Mouse (Mus musculus): ENCODE measurements around the gene Mfn2. TPM values are rescaled to one million over a fixed set of nuclear protein-coding genes. Genes with fewer than 3 reads are reported as not detected.

Mfn2 gene
- polyA plus RNA-seq (2015; fragmentation: Nextera tagmentation; extraction: Ambion mirVana): 15.5 and 15.6 TPM in 2 replicates

GRCm38 (mm10) chr4:147904313-147905089 lies at the start of gene Mfn2:
Mfn2 (minus strand) TSS chr4:147904704.
- Histone ChIP-seq H3K9me3 (replicated peaks) (no peaks in the 10 kb centered on the region), H3K9ac (peak within 1 kb of the TSS; percentile 87), H3K4me3 (replicated peaks) (peak within 1 kb of the TSS; percentile 94), H3K36me3 (replicated peaks) (peaks cover 23% of the 10 kb centered on the region), H3K27ac (replicated peaks) (peak within 1 kb of the TSS; percentile 86), H3K27me3 (no peaks in the 10 kb centered on the region), H3K4me2 (peak within 1 kb of the TSS; percentile 81), H3K4me1 (replicated peaks) (peaks cover 25% of the 10 kb centered on the region)
- under 1% methylated on average over 58 of the region's 59 CpGs for WGBS (ENCODE audit: insufficient replicate concordance)
- peak; percentile 95 for ATAC-seq (ENCODE audit: insufficient read depth)

- Histone ChIP-seq H3K4me1 (replicated peaks) (no peaks in the 10 kb centered on the region), H3K4me3 (replicated peaks) (no peak overlapping the region), H3K4me2 (no peak overlapping the region), H3K27ac (replicated peaks) (no peak overlapping the region), H3K27me3 (no peaks in the 10 kb centered on the region), H3K9ac (no peak overlapping the region), H3K9me3 (replicated peaks) (no peaks in the 10 kb centered on the region), H3K36me3 (replicated peaks) (peaks cover 2% of the 10 kb centered on the region)
- 0 out of 2 replicates have a peak, but pooled peaks have one; percentile 18 for ATAC-seq (ENCODE audit: insufficient read depth)
- 6% methylated on average over 4 of the region's 4 CpGs for WGBS (ENCODE audit: insufficient replicate concordance)
These were observed 49.1 kb upstream of the Mfn2 start for GRCm38 (mm10) chr4:147953590-147953989.

DNA sequence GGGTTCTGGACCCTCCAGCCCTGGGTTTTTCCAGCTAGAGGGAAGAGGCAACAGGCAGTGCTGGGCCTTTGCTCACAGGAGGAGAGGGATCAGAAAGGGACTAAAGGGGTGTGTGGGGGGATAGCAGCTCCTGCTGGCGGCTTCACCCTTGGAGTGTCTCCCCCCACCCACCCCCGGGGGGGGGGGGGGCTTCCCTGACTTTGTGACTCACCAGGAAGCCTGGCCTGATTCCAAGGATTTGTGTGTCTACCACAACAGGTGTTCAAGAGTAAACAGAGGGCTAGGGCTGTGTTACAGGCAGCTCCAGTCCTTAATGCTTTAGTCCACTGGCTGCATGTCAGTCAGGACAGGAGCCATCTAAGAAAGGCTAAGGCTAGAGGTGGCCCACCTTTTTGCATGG lies 43.0 kb upstream of the Mfn2 start:
- Histone ChIP-seq H3K4me1 (replicated peaks) (peaks cover 15% of the 10 kb centered on the region), H3K9ac (no peak overlapping the region), H3K9me3 (replicated peaks) (no peaks in the 10 kb centered on the region), H3K27me3 (no peaks in the 10 kb centered on the region), H3K4me3 (replicated peaks) (no peak overlapping the region), H3K4me2 (no peak overlapping the region), H3K36me3 (replicated peaks) (peaks cover 56% of the 10 kb centered on the region), H3K27ac (replicated peaks) (no peak overlapping the region)
- no peak for ATAC-seq (ENCODE audit: insufficient read depth)
- WGBS (ENCODE audit: insufficient replicate concordance): 67% methylated on average over 2 of the region's 2 CpGs

- Histone ChIP-seq H3K9ac (no peak overlapping the region), H3K4me1 (replicated peaks) (peaks cover 43% of the 10 kb centered on the region), H3K27ac (replicated peaks) (no peak overlapping the region), H3K4me2 (peak overlapping the region; percentile 98), H3K4me3 (replicated peaks) (peak overlapping the region; percentile 86), H3K36me3 (replicated peaks) (peaks cover 51% of the 10 kb centered on the region), H3K27me3 (peaks cover 4% of the 10 kb centered on the region; the same call in 1 of the 2 replicates), H3K9me3 (replicated peaks) (no peaks in the 10 kb centered on the region)
- no peak for ATAC-seq (ENCODE audit: insufficient read depth)
- 94% methylated on average over 1 of the region's 1 CpGs for WGBS (ENCODE audit: insufficient replicate concordance)
These were observed 38.5 kb upstream of the Mfn2 start for GRCm38 (mm10) chr4:147943005-147943404.

GRCm38 (mm10) chr4:147941045-147942020 lies 36.8 kb upstream of the Mfn2 start:
- H3K4me1 ChIP-seq (replicated peaks): peaks cover 49% of the 10 kb centered on the region
- H3K9ac ChIP-seq: peak overlapping the region; percentile 84
- peak; percentile 74 for ATAC-seq (ENCODE audit: insufficient read depth)
- H3K4me2 ChIP-seq: peak overlapping the region; percentile 98
- 4% methylated on average over 88 of the region's 88 CpGs for WGBS (ENCODE audit: insufficient replicate concordance)
- H3K9me3 ChIP-seq (replicated peaks): no peaks in the 10 kb centered on the region
- peaks cover 15% of the 10 kb centered on the region; the same call in 1 of the 2 replicates for H3K27me3 ChIP-seq
- peaks cover 36% of the 10 kb centered on the region for H3K36me3 ChIP-seq (replicated peaks)
- H3K27ac ChIP-seq (replicated peaks): peak overlapping the region; percentile 86
- peak overlapping the region; percentile 86 for H3K4me3 ChIP-seq (replicated peaks)

DNA sequence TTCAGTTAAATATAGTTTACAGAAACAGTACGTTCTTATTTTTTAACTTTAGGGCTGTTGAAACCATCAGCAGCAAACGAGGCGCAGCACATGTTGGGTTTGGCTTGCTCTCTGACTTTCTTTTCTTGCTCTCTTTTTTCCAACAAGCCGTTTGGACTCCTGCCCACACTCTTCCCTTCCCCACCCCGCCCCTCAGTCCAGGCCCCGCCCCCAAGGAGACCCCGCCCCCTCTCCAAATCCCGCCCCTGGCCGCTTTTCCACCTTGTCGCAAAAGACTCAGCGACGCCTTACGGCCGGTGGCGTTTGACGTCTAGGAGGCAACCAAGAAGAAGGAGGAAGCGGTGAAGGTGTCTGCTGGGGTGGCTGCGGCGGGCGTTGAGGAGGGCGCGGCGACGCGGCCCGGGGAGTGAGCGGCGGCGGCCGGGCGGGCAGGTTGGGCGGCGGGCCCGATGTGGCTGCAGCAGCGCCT lies 36.1 kb upstream of the Mfn2 start, which contains the start of gene 2510039O18Rik:
Gene 2510039O18Rik, plus strand, starts transcription at position 320 of the 469 bp plus-strand sequence.
- Histone ChIP-seq H3K4me1 (replicated peaks) (peaks cover 54% of the 10 kb centered on the region), H3K27ac (replicated peaks) (peak within 1 kb of the TSS; percentile 86), H3K9ac (peak within 1 kb of the TSS; percentile 84), H3K27me3 (peaks cover 23% of the 10 kb centered on the region; the same call in 1 of the 2 replicates), H3K9me3 (replicated peaks) (no peaks in the 10 kb centered on the region), H3K36me3 (replicated peaks) (peaks cover 29% of the 10 kb centered on the region), H3K4me3 (replicated peaks) (peak within 1 kb of the TSS; percentile 86), H3K4me2 (peak within 1 kb of the TSS; percentile 98)
- peak; percentile 78 for ATAC-seq (ENCODE audit: insufficient read depth)
- 1% methylated on average over 34 of the region's 35 CpGs for WGBS (ENCODE audit: insufficient replicate concordance)

DNA sequence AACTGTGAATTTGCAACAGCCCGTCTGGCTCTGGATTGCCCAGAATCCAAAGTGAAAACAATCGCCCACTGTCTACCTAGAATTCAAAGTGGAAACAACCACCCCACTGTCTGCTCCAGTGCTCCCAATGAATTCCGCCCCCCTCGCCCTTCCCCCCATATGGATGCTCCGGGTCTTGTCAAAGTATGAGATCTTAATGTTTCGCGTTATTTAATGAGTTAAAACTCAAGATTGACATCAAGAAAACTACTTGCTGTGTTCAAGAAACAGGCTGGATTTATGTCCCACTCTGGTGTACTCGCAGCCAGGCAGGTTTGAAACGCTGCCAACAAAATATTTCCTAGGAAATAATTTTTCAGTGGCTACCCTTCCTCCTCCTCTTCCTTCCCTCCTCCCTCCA lies 35.6 kb upstream of the Mfn2 start:
- 0 out of 2 replicates have a peak overlapping the region, but pooled peaks have one; percentile 14 for H3K27ac ChIP-seq (replicated peaks)
- ATAC-seq (ENCODE audit: insufficient read depth): no peak
- peaks cover 24% of the 10 kb centered on the region for H3K36me3 ChIP-seq (replicated peaks)
- H3K9me3 ChIP-seq (replicated peaks): no peaks in the 10 kb centered on the region
- H3K4me3 ChIP-seq (replicated peaks): peak overlapping the region; percentile 86
- no peak overlapping the region for H3K9ac ChIP-seq
- peaks cover 57% of the 10 kb centered on the region for H3K4me1 ChIP-seq (replicated peaks)
- WGBS (ENCODE audit: insufficient replicate concordance): 56% methylated on average over 9 of the region's 9 CpGs
- H3K27me3 ChIP-seq: peaks cover 27% of the 10 kb centered on the region; the same call in 1 of the 2 replicates
- H3K4me2 ChIP-seq: peak overlapping the region; percentile 98

DNA sequence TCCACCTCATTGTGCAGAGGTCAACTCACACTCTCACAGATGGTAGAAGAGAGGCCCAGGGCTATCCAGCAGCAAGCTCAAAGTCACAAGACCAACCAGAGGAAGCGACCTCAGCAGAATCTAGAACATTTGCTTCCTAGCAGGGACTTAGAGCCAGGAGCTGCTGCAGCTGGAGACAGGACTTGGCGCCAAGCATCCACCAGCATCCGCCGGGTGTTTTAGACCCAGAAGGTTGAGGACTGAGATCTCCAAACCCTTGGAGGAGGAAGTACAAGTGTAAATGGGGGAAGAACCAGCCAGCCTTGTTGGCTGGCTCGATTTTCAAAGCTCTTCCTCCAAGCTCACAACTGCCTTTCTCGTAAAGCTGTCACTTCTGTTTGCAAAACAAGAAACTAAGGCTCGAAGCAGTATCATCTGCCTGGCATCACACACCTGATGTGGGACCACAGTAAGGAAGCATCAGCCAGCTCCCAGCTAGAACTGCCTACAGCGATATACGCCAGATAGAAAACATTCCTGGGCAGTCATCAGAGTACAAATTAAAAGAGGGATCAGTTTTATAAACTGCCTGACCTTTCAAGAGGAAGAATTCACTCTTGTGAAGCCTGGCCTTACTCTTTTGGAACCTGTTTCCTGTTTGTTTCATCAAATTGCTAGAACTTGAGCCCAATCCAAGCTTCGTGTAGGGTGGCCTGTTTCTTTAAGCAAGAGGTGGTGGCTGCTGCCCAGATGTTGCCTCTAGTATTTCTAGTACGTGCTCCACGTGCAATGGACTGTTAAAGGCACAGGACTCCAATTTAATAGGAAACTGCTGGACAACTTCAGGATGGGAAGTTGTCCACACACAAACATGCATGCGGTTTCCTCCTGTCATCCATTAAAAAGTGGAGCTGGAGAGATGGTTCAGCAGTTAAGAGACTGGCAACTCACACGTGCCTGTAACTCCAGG lies 33.9 kb upstream of the Mfn2 start:
- Histone ChIP-seq H3K4me3 (replicated peaks) (no peak overlapping the region), H3K36me3 (replicated peaks) (0 out of 2 replicates have a peak, but pooled peaks cover 8% of the 10 kb centered on the region), H3K4me1 (replicated peaks) (peaks cover 59% of the 10 kb centered on the region), H3K9ac (no peak overlapping the region), H3K9me3 (replicated peaks) (no peaks in the 10 kb centered on the region), H3K4me2 (no peak overlapping the region), H3K27me3 (peaks cover 30% of the 10 kb centered on the region; the same call in 1 of the 2 replicates), H3K27ac (replicated peaks) (peak overlapping the region; percentile 2; the same call in 1 of the 2 replicates)
- WGBS (ENCODE audit: insufficient replicate concordance): 34% methylated on average over 14 of the region's 14 CpGs
- ATAC-seq (ENCODE audit: insufficient read depth): no peak

GRCm38 (mm10) chr4:147937486-147937885 lies 33.0 kb upstream of the Mfn2 start:
- H3K27me3 ChIP-seq: peaks cover 30% of the 10 kb centered on the region; the same call in 1 of the 2 replicates
- H3K27ac ChIP-seq (replicated peaks): no peak overlapping the region; the same call in 1 of the 2 replicates
- H3K4me2 ChIP-seq: 0 out of 2 replicates have a peak overlapping the region, but pooled peaks have one; percentile 90
- no peak overlapping the region for H3K4me3 ChIP-seq (replicated peaks)
- no peaks in the 10 kb centered on the region for H3K9me3 ChIP-seq (replicated peaks)
- H3K9ac ChIP-seq: no peak overlapping the region
- no peak for ATAC-seq (ENCODE audit: insufficient read depth)
- peaks cover 49% of the 10 kb centered on the region for H3K4me1 ChIP-seq (replicated peaks)
- WGBS (ENCODE audit: insufficient replicate concordance): 54% methylated on average over 5 of the region's 5 CpGs
- H3K36me3 ChIP-seq (replicated peaks): no peaks in the 10 kb centered on the region

DNA sequence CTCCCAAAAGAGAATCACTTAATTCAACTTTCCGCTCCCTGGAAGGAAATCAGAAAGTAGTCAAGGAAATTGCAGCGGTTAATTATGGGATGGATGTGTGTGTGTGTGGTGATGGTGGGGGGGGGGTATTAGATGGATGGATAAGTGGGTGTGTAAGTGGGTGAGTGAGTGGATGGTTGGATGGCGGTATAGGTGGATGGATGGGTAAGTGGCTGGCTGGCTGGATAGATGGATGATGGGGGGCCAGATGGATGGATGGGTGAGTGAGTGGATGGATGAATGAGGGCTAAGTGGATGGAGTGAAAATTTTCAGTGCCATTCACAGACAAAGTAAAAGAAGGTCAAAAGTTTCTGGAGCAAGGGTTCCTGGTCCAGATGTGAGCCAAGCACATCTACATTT lies 32.5 kb upstream of the Mfn2 start:
- peaks cover 45% of the 10 kb centered on the region for H3K4me1 ChIP-seq (replicated peaks)
- no peaks in the 10 kb centered on the region for H3K36me3 ChIP-seq (replicated peaks)
- peak overlapping the region; percentile 64; the same call in 1 of the 2 replicates for H3K9ac ChIP-seq
- 39% methylated on average over 3 of the region's 3 CpGs for WGBS (ENCODE audit: insufficient replicate concordance)
- H3K4me2 ChIP-seq: peak overlapping the region; percentile 90
- no peak for ATAC-seq (ENCODE audit: insufficient read depth)
- H3K9me3 ChIP-seq (replicated peaks): no peaks in the 10 kb centered on the region
- H3K4me3 ChIP-seq (replicated peaks): peak overlapping the region; percentile 65
- no peak overlapping the region for H3K27ac ChIP-seq (replicated peaks)
- peaks cover 30% of the 10 kb centered on the region; the same call in 1 of the 2 replicates for H3K27me3 ChIP-seq

Measured in liver, embryonic 15.5 days (tissue).